Mouse (Mus musculus) thymus, adult 2 months (tissue): Measurements from ENCODE around the gene Ptgis.

Source experiments
- CTCF ChIP-seq: fragments of 200-500 bp; IDR thresholded peaks from 2 replicates; pipeline ENCODE4 v1.5.1; 2012; ENCODE audit warnings: mild to moderate bottlenecking, control low read depth, low read length, moderate library complexity, borderline replicate concordance; ENCODE audit not compliant: control insufficient read depth, poor library complexity, insufficient read depth; ENCODE audit errors: extremely low read depth
- POLR2A ChIP-seq: fragments of 200-500 bp; IDR thresholded peaks from 2 replicates; pipeline ENCODE4 v1.6.1; 2012; ENCODE audit warnings: mild to moderate bottlenecking, low read length, control low read depth, moderate library complexity; ENCODE audit not compliant: control insufficient read depth, poor library complexity, insufficient read depth; ENCODE audit errors: extremely low read depth

DNA sequence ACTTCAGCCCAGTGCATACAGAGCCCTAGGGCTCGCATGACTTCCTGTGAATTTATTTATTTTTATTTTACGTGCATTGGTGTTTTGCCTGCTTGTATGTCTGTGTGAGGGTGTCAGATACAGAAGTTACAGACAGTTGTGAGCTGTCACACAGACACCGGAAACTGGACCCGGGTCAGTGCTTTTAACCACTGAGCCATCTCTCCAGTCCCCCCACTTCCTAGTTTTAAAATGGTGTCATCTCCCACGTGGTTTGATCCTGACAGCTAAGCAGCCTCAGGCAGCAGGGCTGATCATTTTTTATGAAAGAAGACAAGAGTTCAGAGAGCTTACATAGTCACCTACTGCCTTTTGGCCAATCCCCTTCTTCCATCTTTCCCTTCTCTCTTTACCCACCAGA, 94.5 kb downstream of the Ptgis start:
- TF ChIP-seq CTCF, result no peak
- no peak for TF ChIP-seq POLR2A
